ENCODE assay signal across 18 mouse cellular contexts in genomic region chr1:90317902-90318301, GRCm38 (mm10).
"Had no signal": no experiment of that assay in that cellular context is flagged by ENCODE, and none has a peak within 500 bp of the region (broad histone marks: within the 10 kb centered on the region; RNA-seq: fewer than 3 reads in every experiment).

No protein-coding gene starts in this region.

- H3K4me3 ChIP-seq: limb, embryonic 12.5 days; limb, embryonic 15.5 days; midbrain, embryonic 12.5 days; stomach, embryonic 15.5 days had no signal

- H3K36me3 ChIP-seq: limb, embryonic 12.5 days; limb, embryonic 15.5 days; midbrain, embryonic 12.5 days; stomach, embryonic 15.5 days had no signal

- H3K4me2 ChIP-seq: limb, embryonic 12.5 days; limb, embryonic 15.5 days; liver, embryonic 11.5 days; lung, embryonic 14.5 days; midbrain, embryonic 12.5 days; stomach, embryonic 15.5 days had no signal

- ATAC-seq: liver, postnatal 0 days; lung, postnatal 0 days; midbrain, embryonic 16.5 days had no signal

- H3K9me3 ChIP-seq: limb, embryonic 12.5 days; limb, embryonic 15.5 days; midbrain, embryonic 12.5 days; stomach, embryonic 15.5 days had no signal

- H3K4me1 ChIP-seq: midbrain, embryonic 12.5 days; stomach, embryonic 15.5 days had no signal

- H3K9ac ChIP-seq: limb, embryonic 12.5 days; limb, embryonic 15.5 days; liver, embryonic 14.5 days; liver, postnatal 0 days; lung, embryonic 14.5 days; midbrain, embryonic 12.5 days; stomach, embryonic 15.5 days had no signal

- DNase-seq: kidney, adult 18-20 months; kidney, adult 9 months; kidney, postnatal 14 days; kidney, postnatal 4 days; liver, postnatal 0 days; lung, embryonic 14.5 days; right cerebral cortex, postnatal 25 days; spleen, adult 18-20 months; thymus, postnatal 25 days had no signal

- H3K27me3 ChIP-seq: limb, embryonic 15.5 days; midbrain, embryonic 12.5 days; stomach, embryonic 15.5 days had no signal

- H3K27ac ChIP-seq: limb, embryonic 12.5 days; limb, embryonic 15.5 days; liver, embryonic 14.5 days; macrophage; midbrain, embryonic 12.5 days; stomach, embryonic 15.5 days had no signal
